Mouse (Mus musculus): ENCODE measurements around the gene Map2k7.

DNA sequence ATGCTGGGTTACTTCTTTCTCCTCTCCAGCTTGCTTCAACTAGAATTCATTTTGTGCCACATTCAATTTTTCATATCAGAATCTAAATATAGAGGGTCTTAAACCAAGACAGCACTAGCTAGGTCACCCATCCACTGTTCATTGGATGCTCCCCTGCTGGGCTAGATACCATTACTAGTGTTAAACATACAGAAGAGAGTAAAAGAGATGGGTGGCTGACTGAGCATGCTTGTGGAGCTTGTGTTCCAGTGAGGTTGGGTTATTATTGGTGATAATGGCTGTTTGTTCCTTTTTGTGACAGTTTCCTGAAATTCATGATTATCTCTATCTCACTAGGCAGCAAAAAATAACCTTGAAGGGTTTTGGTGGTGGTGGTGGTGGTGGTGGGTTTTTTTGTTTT lies 16.5 kb upstream of the Map2k7 start:
- TF ChIP-seq CTCF (IDR thresholded peaks at IDR 0.05; ENCODE audit: borderline replicate concordance, insufficient read depth, low read length), result no peak
- TF ChIP-seq POLR2A (IDR thresholded peaks at IDR 0.05; ENCODE audit: low read depth, low read length), result no peak

All from embryonic fibroblast, embryonic 13.5 days (primary cell).